Mouse (Mus musculus) C2C12 (cell line): Measurements from ENCODE around the gene Qser1.

Experiments used
- CTCF ChIP-seq: IDR thresholded peaks from one replicate; pipeline ENCODE4 v1.5.1; 2011; ENCODE audit not compliant: control insufficient read depth, insufficient read depth, insufficient read length
- FOSL1 ChIP-seq: IDR thresholded peaks from one replicate; pipeline ENCODE4 v1.8.0; 2011; ENCODE audit warnings: mild to moderate bottlenecking, low read length; ENCODE audit not compliant: poor library complexity, insufficient read depth, severe bottlenecking
- MAX ChIP-seq: IDR thresholded peaks from one replicate; pipeline ENCODE4 v1.6.1; 2011; ENCODE audit warnings: mild to moderate bottlenecking, control low read depth
- MYOD1 ChIP-seq: IDR thresholded peaks from one replicate; pipeline ENCODE4 v1.6.1; 2011; ENCODE audit warnings: low read depth; ENCODE audit not compliant: control insufficient read depth, insufficient read length
- MYOG ChIP-seq: IDR thresholded peaks from one replicate; pipeline ENCODE4 v1.6.1; 2011; ENCODE audit not compliant: control insufficient read depth, insufficient read length; ENCODE audit errors: extremely low read depth
- USF1 ChIP-seq: IDR thresholded peaks from one replicate; pipeline ENCODE4 v1.6.1; 2011; ENCODE audit warnings: low read depth, mild to moderate bottlenecking, control low read depth, moderate library complexity

DNA sequence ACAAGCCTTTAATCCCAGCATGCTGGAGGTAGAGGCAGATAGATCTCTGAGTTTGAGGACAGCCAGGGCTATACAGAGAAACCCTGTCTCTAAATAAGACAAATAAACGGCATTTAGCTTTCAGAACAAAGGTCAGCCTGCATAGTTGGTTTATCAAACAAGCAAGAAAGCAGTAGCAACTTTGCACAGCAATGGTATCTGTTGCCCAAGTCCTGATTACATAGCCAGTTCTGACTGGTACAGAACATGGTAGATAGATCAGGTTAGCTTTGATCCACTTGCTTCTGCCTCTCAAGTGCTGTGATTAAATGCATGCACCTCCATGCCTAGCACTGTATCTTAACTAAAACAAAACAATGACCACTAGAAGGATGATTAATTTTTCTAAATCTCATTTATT is 47.9 kb downstream of the Qser1 start:
- TF ChIP-seq CTCF (no peak), USF1 (no peak), MAX (no peak), MYOG (no peak), MYOD1 (no peak), FOSL1 (no peak)
